ENCODE assay signal across 8 mouse cellular contexts in genomic region chr13:21996840-21997185, GRCm38 (mm10). TPM values are rescaled to one million over a fixed set of nuclear protein-coding genes. Genes with fewer than 3 reads are reported as not detected.
DNase-seq lines count a peak whose midpoint lies in the region; ATAC-seq and TF ChIP-seq lines count a peak whose summit lies in the region.
"Had no signal": no experiment of that assay in that cellular context is flagged by ENCODE, and none has a peak within 500 bp of the region (broad histone marks: within the 10 kb centered on the region; RNA-seq: fewer than 3 reads in every experiment).

No protein-coding gene starts in this region.

- H3K9ac ChIP-seq in midbrain, postnatal 0 days (replicated peaks; ENCODE audit: low read length, poor library complexity, severe bottlenecking) = no peak overlapping the region
- H3K9ac ChIP-seq in forebrain, embryonic 13.5 days = no peak overlapping the region
- no peak overlapping the region for H3K9ac ChIP-seq in limb, embryonic 15.5 days
- no peak overlapping the region for H3K9ac ChIP-seq in stomach, postnatal 0 days (ENCODE audit: low read length)

- no peak overlapping the region for H3K4me2 ChIP-seq in midbrain, postnatal 0 days (ENCODE audit: low read depth, low read length, poor library complexity, severe bottlenecking)
- H3K4me2 ChIP-seq in forebrain, embryonic 13.5 days = peak overlapping the region; percentile 58
- H3K4me2 ChIP-seq in limb, embryonic 15.5 days = peak overlapping the region; percentile 32
- H3K4me2 ChIP-seq in stomach, postnatal 0 days (replicated peaks; ENCODE audit: low read depth) = no peak overlapping the region; the same call in 1 of the 2 replicates

- peaks cover 90% of the 10 kb centered on the region for H3K27me3 ChIP-seq in midbrain, embryonic 10.5 days (ENCODE audit: low read depth, poor library complexity, severe bottlenecking)
- H3K27me3 ChIP-seq in midbrain, postnatal 0 days (ENCODE audit: insufficient read depth, low read length) = peaks cover 65% of the 10 kb centered on the region
- peaks cover 82% of the 10 kb centered on the region for H3K27me3 ChIP-seq in forebrain, embryonic 13.5 days
- peaks cover 81% of the 10 kb centered on the region for H3K27me3 ChIP-seq in limb, embryonic 15.5 days
- H3K27me3 ChIP-seq in stomach, postnatal 0 days (ENCODE audit: control insufficient read depth, insufficient read depth, low read length) = peaks cover 17% of the 10 kb centered on the region; the same call in 1 of the 2 replicates

- ATAC-seq in midbrain, postnatal 0 days (ENCODE audit: low FRiP score) = no peak
- no peak for ATAC-seq in forebrain, embryonic 13.5 days
- no peak for ATAC-seq in limb, embryonic 15.5 days (ENCODE audit: insufficient number of reproducible peaks, low FRiP score, low TSS enrichment, low read depth)
- no peak for ATAC-seq in stomach, postnatal 0 days (ENCODE audit: low FRiP score, low TSS enrichment)

- DNase-seq in midbrain, embryonic 10.5 days (ENCODE audit: low spot score) = no peak
- no peak for DNase-seq in midbrain, postnatal 0 days (ENCODE audit: low spot score)
- DNase-seq in stomach, postnatal 0 days (ENCODE audit: low spot score) = no peak
- no peak for DNase-seq in right cerebral cortex, adult 18-20 months
- no peak for DNase-seq in spleen, postnatal 36 days (ENCODE audit: low spot score in 2 of 2)

- under 1% methylated on average over 13 of the region's 13 CpGs for WGBS in midbrain, embryonic 10.5 days
- WGBS in midbrain, postnatal 0 days = under 1% methylated on average over 13 of the region's 13 CpGs
- WGBS in forebrain, embryonic 13.5 days = under 1% methylated on average over 13 of the region's 13 CpGs
- WGBS in limb, embryonic 15.5 days = under 1% methylated on average over 13 of the region's 13 CpGs
- 3% methylated on average over 13 of the region's 13 CpGs for WGBS in stomach, postnatal 0 days

- peak overlapping the region; percentile 55 for H3K4me3 ChIP-seq in midbrain, embryonic 10.5 days
- H3K4me3 ChIP-seq in midbrain, postnatal 0 days (ENCODE audit: low read depth, low read length) = no peak overlapping the region
- peak overlapping the region; percentile 38 for H3K4me3 ChIP-seq in forebrain, embryonic 13.5 days
- H3K4me3 ChIP-seq in limb, embryonic 15.5 days = peak overlapping the region; percentile 13; the same call in 1 of the 2 replicates
- 0 out of 2 replicates have a peak overlapping the region, but pooled peaks have one; percentile 3 for H3K4me3 ChIP-seq in stomach, postnatal 0 days (ENCODE audit: low read depth, low read length)

- no peak for TF ChIP-seq CTCF in midbrain, postnatal 0 days (IDR thresholded peaks at IDR 0.05)
- TF ChIP-seq CTCF in stomach, postnatal 0 days (IDR thresholded peaks at IDR 0.05; ENCODE audit: low read depth) = no peak

- no peak overlapping the region for H3K27ac ChIP-seq in midbrain, embryonic 10.5 days (replicated peaks)
- H3K27ac ChIP-seq in midbrain, postnatal 0 days (ENCODE audit: low read depth, low read length) = no peak overlapping the region
- no peak overlapping the region for H3K27ac ChIP-seq in forebrain, embryonic 13.5 days
- H3K27ac ChIP-seq in limb, embryonic 15.5 days = no peak overlapping the region
- no peak overlapping the region for H3K27ac ChIP-seq in stomach, postnatal 0 days (replicated peaks)

- no peak for TF ChIP-seq EP300 in stomach, postnatal 0 days (optimal IDR thresholded peaks at IDR 0.05)

- H3K9me3 ChIP-seq in midbrain, embryonic 10.5 days (replicated peaks) = no peaks in the 10 kb centered on the region
- no peaks in the 10 kb centered on the region for H3K9me3 ChIP-seq in midbrain, postnatal 0 days (ENCODE audit: low read length)
- no peaks in the 10 kb centered on the region for H3K9me3 ChIP-seq in forebrain, embryonic 13.5 days (replicated peaks)
- H3K9me3 ChIP-seq in limb, embryonic 15.5 days = no peaks in the 10 kb centered on the region
- no peaks in the 10 kb centered on the region for H3K9me3 ChIP-seq in stomach, postnatal 0 days (ENCODE audit: control insufficient read depth, low read length)

- peaks cover 35% of the 10 kb centered on the region for H3K4me1 ChIP-seq in midbrain, embryonic 10.5 days
- no peaks in the 10 kb centered on the region; the same call in 1 of the 2 replicates for H3K4me1 ChIP-seq in midbrain, postnatal 0 days (ENCODE audit: insufficient read depth, low read length)
- peaks cover 13% of the 10 kb centered on the region for H3K4me1 ChIP-seq in forebrain, embryonic 13.5 days
- H3K4me1 ChIP-seq in limb, embryonic 15.5 days = peaks cover 15% of the 10 kb centered on the region; the same call in 1 of the 2 replicates
- H3K4me1 ChIP-seq in stomach, postnatal 0 days (replicated peaks; ENCODE audit: control insufficient read depth, insufficient read depth) = no peaks in the 10 kb centered on the region

- H3K36me3 ChIP-seq in midbrain, embryonic 10.5 days = no peaks in the 10 kb centered on the region
- no peaks in the 10 kb centered on the region for H3K36me3 ChIP-seq in midbrain, postnatal 0 days (ENCODE audit: insufficient read depth, low read length)
- no peaks in the 10 kb centered on the region for H3K36me3 ChIP-seq in forebrain, embryonic 13.5 days (ENCODE audit: poor library complexity, severe bottlenecking)
- H3K36me3 ChIP-seq in limb, embryonic 15.5 days = no peaks in the 10 kb centered on the region
- H3K36me3 ChIP-seq in stomach, postnatal 0 days (ENCODE audit: control insufficient read depth, insufficient read depth, low read length) = no peaks in the 10 kb centered on the region

RNA-seq across cellular contexts. Expression of gene Prss16, which starts 12.7 kb away (rescaled TPM):
- polyA plus RNA-seq in midbrain, embryonic 10.5 days (2016; fragmentation: Nextera tagmentation; extraction: Ambion mirVana) = not detected in 2 replicates
- 0.09 and 1.6 TPM in 2 replicates for total RNA-seq in midbrain, postnatal 0 days (2014; rRNA removed)
- polyA plus RNA-seq in midbrain, postnatal 0 days (2015; fragmentation: Nextera tagmentation; extraction: Ambion mirVana) = not detected in 2 replicates
- not detected in 2 replicates for polyA plus RNA-seq in forebrain, embryonic 13.5 days (2015; fragmentation: Nextera tagmentation; extraction: Ambion mirVana)
- 1.2 and 1.3 TPM in 2 replicates for polyA plus RNA-seq in limb, embryonic 15.5 days (2015; fragmentation: Nextera tagmentation; extraction: Ambion mirVana)
- 0.51 and 0.65 TPM in 2 replicates for polyA plus RNA-seq in stomach, postnatal 0 days (2015; fragmentation: Nextera tagmentation; extraction: Ambion mirVana)

RNA-seq across cellular contexts. Expression of gene Pom121l2, which starts 15.8 kb away (rescaled TPM):
- 0.11 TPM in 1 of 2 replicates, not detected in the other for polyA plus RNA-seq in midbrain, embryonic 10.5 days (2016; fragmentation: Nextera tagmentation; extraction: Ambion mirVana)
- total RNA-seq in midbrain, postnatal 0 days (2014; rRNA removed) = 0.05 and 0.90 TPM in 2 replicates
- not detected in 2 replicates for polyA plus RNA-seq in midbrain, postnatal 0 days (2015; fragmentation: Nextera tagmentation; extraction: Ambion mirVana)
- 0.09 TPM in 1 of 2 replicates, not detected in the other for polyA plus RNA-seq in forebrain, embryonic 13.5 days (2015; fragmentation: Nextera tagmentation; extraction: Ambion mirVana)
- 0.15 and 0.20 TPM in 2 replicates for polyA plus RNA-seq in limb, embryonic 15.5 days (2015; fragmentation: Nextera tagmentation; extraction: Ambion mirVana)
- 0.05 TPM in 1 of 2 replicates, not detected in the other for polyA plus RNA-seq in stomach, postnatal 0 days (2015; fragmentation: Nextera tagmentation; extraction: Ambion mirVana)
- total RNA-seq: layer of hippocampus, adult 8-10 months had no signal

RNA-seq across cellular contexts. Expression of gene Hist1h2ah, which starts 38.6 kb away (rescaled TPM):
- 10.6 and 11.4 TPM in 2 replicates for polyA plus RNA-seq in midbrain, embryonic 10.5 days (2016; fragmentation: Nextera tagmentation; extraction: Ambion mirVana)
- total RNA-seq in midbrain, postnatal 0 days (2014; rRNA removed) = 4.5 and 62.6 TPM in 2 replicates
- 6.9 TPM in 1 of 2 replicates, not detected in the other for polyA plus RNA-seq in midbrain, postnatal 0 days (2015; fragmentation: Nextera tagmentation; extraction: Ambion mirVana)
- 2.8 and 10.7 TPM in 2 replicates for polyA plus RNA-seq in forebrain, embryonic 13.5 days (2015; fragmentation: Nextera tagmentation; extraction: Ambion mirVana)
- polyA plus RNA-seq in limb, embryonic 15.5 days (2015; fragmentation: Nextera tagmentation; extraction: Ambion mirVana) = 4.7 and 7.2 TPM in 2 replicates
- polyA plus RNA-seq in stomach, postnatal 0 days (2015; fragmentation: Nextera tagmentation; extraction: Ambion mirVana) = 2.1 TPM in 1 of 2 replicates, not detected in the other

RNA-seq across cellular contexts. Expression of gene Hist1h2bk, which starts 38.9 kb away (rescaled TPM):
- 9.4 and 9.7 TPM in 2 replicates for polyA plus RNA-seq in midbrain, embryonic 10.5 days (2016; fragmentation: Nextera tagmentation; extraction: Ambion mirVana)
- total RNA-seq in midbrain, postnatal 0 days (2014; rRNA removed) = 112 and 321 TPM in 2 replicates
- not detected in 2 replicates for polyA plus RNA-seq in midbrain, postnatal 0 days (2015; fragmentation: Nextera tagmentation; extraction: Ambion mirVana)
- 7.5 and 10.3 TPM in 2 replicates for polyA plus RNA-seq in forebrain, embryonic 13.5 days (2015; fragmentation: Nextera tagmentation; extraction: Ambion mirVana)
- polyA plus RNA-seq in limb, embryonic 15.5 days (2015; fragmentation: Nextera tagmentation; extraction: Ambion mirVana) = 4.2 and 6.2 TPM in 2 replicates
- 0.35 and 0.99 TPM in 2 replicates for polyA plus RNA-seq in stomach, postnatal 0 days (2015; fragmentation: Nextera tagmentation; extraction: Ambion mirVana)

RNA-seq across cellular contexts. Expression of gene Hist1h4i, which starts 44.3 kb away (rescaled TPM):
- 51.3 and 52.5 TPM in 2 replicates for polyA plus RNA-seq in midbrain, embryonic 10.5 days (2016; fragmentation: Nextera tagmentation; extraction: Ambion mirVana)
- total RNA-seq in midbrain, postnatal 0 days (2014; rRNA removed) = 10.0 and 19.2 TPM in 2 replicates
- polyA plus RNA-seq in midbrain, postnatal 0 days (2015; fragmentation: Nextera tagmentation; extraction: Ambion mirVana) = 2.2 and 2.5 TPM in 2 replicates
- 42.8 and 45.2 TPM in 2 replicates for polyA plus RNA-seq in forebrain, embryonic 13.5 days (2015; fragmentation: Nextera tagmentation; extraction: Ambion mirVana)
- polyA plus RNA-seq in limb, embryonic 15.5 days (2015; fragmentation: Nextera tagmentation; extraction: Ambion mirVana) = 15.8 and 18.4 TPM in 2 replicates
- polyA plus RNA-seq in stomach, postnatal 0 days (2015; fragmentation: Nextera tagmentation; extraction: Ambion mirVana) = 5.8 and 5.9 TPM in 2 replicates

Comparison
In these comparisons a context has a peak if more than half of its experiments do, and no peak if none do; other contexts are left out.
1. H3K4me2 ChIP-seq: peak in forebrain, embryonic 13.5 days (single experiment) and limb, embryonic 15.5 days (single experiment); none in midbrain, postnatal 0 days (single experiment) and stomach, postnatal 0 days (single experiment).